7 mouse cellular contexts compared by ENCODE assay signal in genomic region chr17:35439295-35439747, GRCm38 (mm10). TPM values are rescaled to one million over a fixed set of nuclear protein-coding genes. Genes with fewer than 3 reads are reported as not detected.
DNase-seq lines count a peak whose midpoint lies in the region; ATAC-seq and TF ChIP-seq lines count a peak whose summit lies in the region.
"Not testable (repeated sequence)": the region's sequence is repeated elsewhere in the genome, so short reads cannot be mapped to it uniquely, and the experiment has no call there.

No protein-coding gene starts in this region.

- ATAC-seq in heart, embryonic 15.5 days (replicated peaks; ENCODE audit: insufficient number of reproducible peaks, insufficient read depth, low FRiP score, low read depth) = peak; percentile 34
- peak; percentile 71 for ATAC-seq in midbrain, embryonic 13.5 days

- peak; percentile 4 for DNase-seq in kidney, adult 11 months
- peak; percentile 21 for DNase-seq in liver, adult 2 months (ENCODE audit: extremely low read depth, low read depth, low spot score)
- peak; percentile 48 for DNase-seq in splenic B cell, adult 2 months (ENCODE audit: low read depth, low spot score)

- 1% methylated on average over 48 of the region's 48 CpGs for WGBS in heart, embryonic 15.5 days
- WGBS in liver, adult 2 months = 2% methylated on average over 43 of the region's 48 CpGs
- WGBS in midbrain, embryonic 13.5 days = under 1% methylated on average over 43 of the region's 48 CpGs

- peak overlapping the region; percentile 40 for H3K4me3 ChIP-seq in bone marrow macrophage, adult 2 months (ENCODE audit: insufficient read depth, low read length)
- 0 out of 2 replicates have a peak overlapping the region, but pooled peaks have one; percentile 6 for H3K4me3 ChIP-seq in embryonic fibroblast, embryonic 13.5 days (ENCODE audit: insufficient read depth, low read length)
- peak overlapping the region; percentile 53 for H3K4me3 ChIP-seq in heart, embryonic 15.5 days
- H3K4me3 ChIP-seq in liver, adult 2 months (ENCODE audit: insufficient read depth, low read depth, low read length) = peak overlapping the region; percentile 67
- H3K4me3 ChIP-seq in midbrain, embryonic 13.5 days (replicated peaks) = peak overlapping the region; percentile 51

- H3K27ac ChIP-seq in bone marrow macrophage, adult 2 months (ENCODE audit: insufficient read depth, low read depth, low read length); embryonic fibroblast, embryonic 13.5 days (ENCODE audit: insufficient read depth, low read length); heart, embryonic 15.5 days; liver, adult 2 months (replicated peaks; ENCODE audit: insufficient read depth, low read depth, low read length); midbrain, embryonic 13.5 days: not testable (repeated sequence)

- H3K9ac ChIP-seq in heart, embryonic 15.5 days = peak overlapping the region; percentile 50
- H3K9ac ChIP-seq in liver, adult 2 months (ENCODE audit: low read depth, low read length) = peak overlapping the region; percentile 80
- H3K9ac ChIP-seq in midbrain, embryonic 13.5 days (replicated peaks) = peak overlapping the region; percentile 73

- not testable (repeated sequence) for H3K36me3 ChIP-seq in heart, embryonic 15.5 days; liver, adult 2 months (ENCODE audit: control insufficient read depth, insufficient read depth, low read length); midbrain, embryonic 13.5 days; splenic B cell, adult 2 months (ENCODE audit: control insufficient read depth, insufficient read depth, low read length, poor library complexity, severe bottlenecking)

- not testable (repeated sequence) for TF ChIP-seq CTCF in bone marrow macrophage, adult 2 months (IDR thresholded peaks at IDR 0.05; ENCODE audit: low read depth, low read length); embryonic fibroblast, embryonic 13.5 days (IDR thresholded peaks at IDR 0.05; ENCODE audit: borderline replicate concordance, insufficient read depth, low read length); liver, adult 2 months (IDR thresholded peaks at IDR 0.05; ENCODE audit: low read depth, low read length)

- peak overlapping the region; percentile 95 for H3K4me2 ChIP-seq in heart, embryonic 15.5 days
- peak overlapping the region; percentile 88 for H3K4me2 ChIP-seq in midbrain, embryonic 13.5 days (replicated peaks)

- H3K4me1 ChIP-seq in bone marrow macrophage, adult 2 months (ENCODE audit: control insufficient read depth, insufficient read depth, low read length); embryonic fibroblast, embryonic 13.5 days (ENCODE audit: control insufficient read depth, insufficient read depth, low read length); heart, embryonic 15.5 days (replicated peaks); liver, adult 2 months (ENCODE audit: control insufficient read depth, insufficient read depth, low read length); midbrain, embryonic 13.5 days (replicated peaks): not testable (repeated sequence)

- H3K9me3 ChIP-seq in heart, embryonic 15.5 days (replicated peaks); midbrain, embryonic 13.5 days: not testable (repeated sequence)

- peaks cover 31% of the 10 kb centered on the region for H3K27me3 ChIP-seq in heart, embryonic 15.5 days
- not testable (repeated sequence) for H3K27me3 ChIP-seq in liver, adult 2 months (ENCODE audit: control insufficient read depth, insufficient read depth, low read length); splenic B cell, adult 2 months (ENCODE audit: control insufficient read depth, insufficient read depth, low read length, poor library complexity, severe bottlenecking)
- peaks cover 19% of the 10 kb centered on the region for H3K27me3 ChIP-seq in midbrain, embryonic 13.5 days

- not testable (repeated sequence) for TF ChIP-seq POLR2A in bone marrow macrophage, adult 2 months (IDR thresholded peaks at IDR 0.05; ENCODE audit: borderline replicate concordance, low read depth, low read length); embryonic fibroblast, embryonic 13.5 days (IDR thresholded peaks at IDR 0.05; ENCODE audit: low read depth, low read length); liver, adult 2 months (IDR thresholded peaks at IDR 0.05; ENCODE audit: extremely low read depth, insufficient read depth, low read length)

- H3K79me2 ChIP-seq in liver, adult 2 months (ENCODE audit: control insufficient read depth, insufficient read depth, low read length) = not testable (repeated sequence)

RNA-seq across cellular contexts. Expression of gene H2-Q7, which starts 0.4 kb away (rescaled TPM):
- polyA plus RNA-seq in bone marrow macrophage, adult 2 months (2012; ENCODE audit: insufficient read depth, insufficient read length, missing spikeins) = 15.8 and 18.3 TPM in 2 replicates
- 0.57 and 1.8 TPM in 2 replicates for polyA plus RNA-seq in embryonic fibroblast, embryonic 13.5 days (2011; ENCODE audit: insufficient read length, low read depth, missing spikeins)
- polyA plus RNA-seq in heart, embryonic 15.5 days (2015; fragmentation: Nextera tagmentation; extraction: Ambion mirVana) = 0.98 and 4.0 TPM in 2 replicates
- total RNA-seq in liver, adult 2 months (2014; rRNA removed) = 40.7 and 56.7 TPM in 2 replicates
- polyA plus RNA-seq in liver, adult 2 months (2012; rRNA removed) = 58.1 and 212 TPM in 2 replicates
- 2.5 TPM in 2 replicates for polyA plus RNA-seq in midbrain, embryonic 13.5 days (2015; fragmentation: Nextera tagmentation; extraction: Ambion mirVana)

RNA-seq across cellular contexts. Expression of gene H2-Q6, which starts 14.7 kb away (rescaled TPM):
- polyA plus RNA-seq in bone marrow macrophage, adult 2 months (2012; ENCODE audit: insufficient read depth, insufficient read length, missing spikeins) = 3.0 and 3.4 TPM in 2 replicates
- 0.28 and 0.32 TPM in 2 replicates for polyA plus RNA-seq in embryonic fibroblast, embryonic 13.5 days (2011; ENCODE audit: insufficient read length, low read depth, missing spikeins)
- polyA plus RNA-seq in heart, embryonic 15.5 days (2015; fragmentation: Nextera tagmentation; extraction: Ambion mirVana) = 0.43 and 1.8 TPM in 2 replicates
- total RNA-seq in liver, adult 2 months (2014; rRNA removed) = 11.4 and 13.2 TPM in 2 replicates
- polyA plus RNA-seq in liver, adult 2 months (2012; rRNA removed) = 18.2 and 40.0 TPM in 2 replicates
- polyA plus RNA-seq in midbrain, embryonic 13.5 days (2015; fragmentation: Nextera tagmentation; extraction: Ambion mirVana) = 0.17 TPM in 2 replicates

RNA-seq across cellular contexts. Expression of gene H2-Q10, which starts 30.6 kb away (rescaled TPM):
- polyA plus RNA-seq in bone marrow macrophage, adult 2 months (2012; ENCODE audit: insufficient read depth, insufficient read length, missing spikeins) = 5.8 TPM in 2 replicates
- not detected in 2 replicates for polyA plus RNA-seq in embryonic fibroblast, embryonic 13.5 days (2011; ENCODE audit: insufficient read length, low read depth, missing spikeins)
- 0.58 and 2.5 TPM in 2 replicates for polyA plus RNA-seq in heart, embryonic 15.5 days (2015; fragmentation: Nextera tagmentation; extraction: Ambion mirVana)
- 1,696 and 1,845 TPM in 2 replicates for total RNA-seq in liver, adult 2 months (2014; rRNA removed)
- 3,073 and 3,421 TPM in 2 replicates for polyA plus RNA-seq in liver, adult 2 months (2012; rRNA removed)
- polyA plus RNA-seq in midbrain, embryonic 13.5 days (2015; fragmentation: Nextera tagmentation; extraction: Ambion mirVana) = 0.09 and 0.69 TPM in 2 replicates

RNA-seq across cellular contexts. Expression of gene H2-Q4, which starts 59.9 kb away (rescaled TPM):
- polyA plus RNA-seq in bone marrow macrophage, adult 2 months (2012; ENCODE audit: insufficient read depth, insufficient read length, missing spikeins) = 87.8 and 102 TPM in 2 replicates
- polyA plus RNA-seq in embryonic fibroblast, embryonic 13.5 days (2011; ENCODE audit: insufficient read length, low read depth, missing spikeins) = 6.7 and 13.7 TPM in 2 replicates
- polyA plus RNA-seq in heart, embryonic 15.5 days (2015; fragmentation: Nextera tagmentation; extraction: Ambion mirVana) = 2.1 and 5.5 TPM in 2 replicates
- 31.5 and 32.7 TPM in 2 replicates for total RNA-seq in liver, adult 2 months (2014; rRNA removed)
- 36.2 and 61.8 TPM in 2 replicates for polyA plus RNA-seq in liver, adult 2 months (2012; rRNA removed)
- 1.00 and 1.3 TPM in 2 replicates for polyA plus RNA-seq in midbrain, embryonic 13.5 days (2015; fragmentation: Nextera tagmentation; extraction: Ambion mirVana)

Comparison
In these comparisons a context has a peak if more than half of its experiments do, and no peak if none do; other contexts are left out.
1. H3K4me3 ChIP-seq: peak in every context shown above with its lines; median percentile 67 in liver, adult 2 months; 53 in heart, embryonic 15.5 days; 51 in midbrain, embryonic 13.5 days; 40 in bone marrow macrophage, adult 2 months; 6 in embryonic fibroblast, embryonic 13.5 days.
2. RNA of gene H2-Q10, which starts 30.6 kb away (polyA plus RNA-seq): 3,073 to 3,421 TPM in liver, adult 2 months; 5.8 TPM in bone marrow macrophage, adult 2 months, 0.09 to 0.69 TPM in midbrain, embryonic 13.5 days, 0.58 to 2.5 TPM in heart, embryonic 15.5 days and not detected in embryonic fibroblast, embryonic 13.5 days; every median in the first group is over 100 times any median in the second.
3. Peak in every context shown above with its lines, with median percentiles within 50 percentile points of each other: H3K9ac ChIP-seq and DNase-seq.